Mouse (Mus musculus) limb, embryonic 12.5 days (tissue): ENCODE results near the gene Myo18b. TPM values are rescaled to one million over a fixed set of nuclear protein-coding genes. Genes with fewer than 3 reads are reported as not detected.

ENCODE experiments used
- ATAC-seq: fragments of 200-750 bp; cut with Nextera tagmentation; 2 replicates; pipeline ENCODE4 v1.8.0; 2017; ENCODE audit warnings: low read depth, moderate TSS enrichment; ENCODE audit not compliant: insufficient number of reproducible peaks, insufficient read depth, low FRiP score, low TSS enrichment
- H3K27ac ChIP-seq: fragments of 300-500 bp; sonication (generic); 2 replicates; pipeline ENCODE4 v1.5.1; 2016; ENCODE audit warnings: mild to moderate bottlenecking, moderate library complexity
- H3K27me3 ChIP-seq: fragments of 300-500 bp; sonication (generic); 2 replicates; pipeline ENCODE4 v1.6.1; 2016; ENCODE audit warnings: mild to moderate bottlenecking, moderate library complexity
- H3K36me3 ChIP-seq: fragments of 300-500 bp; sonication (generic); 2 replicates; pipeline ENCODE4 v1.6.1; 2016; ENCODE audit warnings: mild to moderate bottlenecking, moderate library complexity
- H3K4me1 ChIP-seq: fragments of 300-500 bp; sonication (generic); replicated peaks from 2 replicates; pipeline ENCODE4 v1.6.1; 2016
- H3K4me2 ChIP-seq: fragments of 300-500 bp; sonication (generic); 2 replicates; pipeline ENCODE4 v1.6.1; 2016; ENCODE audit warnings: mild to moderate bottlenecking, moderate library complexity
- H3K4me3 ChIP-seq: fragments of 300-500 bp; sonication (generic); replicated peaks from 2 replicates; pipeline ENCODE4 v1.5.1; 2016; ENCODE audit warnings: mild to moderate bottlenecking
- H3K9ac ChIP-seq: fragments of 300-500 bp; sonication (generic); replicated peaks from 2 replicates; pipeline ENCODE4 v1.6.1; 2016; ENCODE audit warnings: mild to moderate bottlenecking, moderate library complexity
- H3K9me3 ChIP-seq: fragments of 300-500 bp; sonication (generic); 2 replicates; pipeline ENCODE4 v1.6.1; 2016; ENCODE audit warnings: mild to moderate bottlenecking, moderate library complexity
- WGBS: fragments of 180-500 bp; shearing (Covaris S2); methylation state at CpG from one replicate; pipeline ENCODE4 v1.1.7; 2016; 5-methylcytosine and 5-hydroxymethylcytosine counted together
- polyA plus RNA-seq: library from polyadenylated mRNA; unstranded; fragments of >200 nt; fragmentation: Nextera tagmentation; extraction: Ambion mirVana; gene quantifications from 2 replicates; pipeline ENCODE4 v1.2.1, GENCODE M21; 2016

Gene Myo18b
- polyA plus RNA-seq, 1 experiment from 2014 or later, result 1.5 TPM

- Histone ChIP-seq H3K36me3 (no peaks in the 10 kb centered on the region), H3K4me1 (no peaks in the 10 kb centered on the region), H3K9me3 (no peaks in the 10 kb centered on the region), H3K4me2 (no peak overlapping the region), H3K9ac (no peak overlapping the region), H3K27me3 (no peaks in the 10 kb centered on the region), H3K4me3 (no peak overlapping the region), H3K27ac (no peak overlapping the region)
- no peak for ATAC-seq
- WGBS, result 80% methylated on average over 18 of the region's 18 CpGs
Observed at GRCm38 (mm10) chr5:112693286-112693849, 202.8 kb downstream of the Myo18b start.

- Histone ChIP-seq H3K27me3 (no peaks in the 10 kb centered on the region), H3K27ac (no peak overlapping the region)
- 57% methylated on average over 4 of the region's 4 CpGs for WGBS
Observed at GRCm38 (mm10) chr5:112687100-112687818, 208.9 kb downstream of the Myo18b start.

DNA sequence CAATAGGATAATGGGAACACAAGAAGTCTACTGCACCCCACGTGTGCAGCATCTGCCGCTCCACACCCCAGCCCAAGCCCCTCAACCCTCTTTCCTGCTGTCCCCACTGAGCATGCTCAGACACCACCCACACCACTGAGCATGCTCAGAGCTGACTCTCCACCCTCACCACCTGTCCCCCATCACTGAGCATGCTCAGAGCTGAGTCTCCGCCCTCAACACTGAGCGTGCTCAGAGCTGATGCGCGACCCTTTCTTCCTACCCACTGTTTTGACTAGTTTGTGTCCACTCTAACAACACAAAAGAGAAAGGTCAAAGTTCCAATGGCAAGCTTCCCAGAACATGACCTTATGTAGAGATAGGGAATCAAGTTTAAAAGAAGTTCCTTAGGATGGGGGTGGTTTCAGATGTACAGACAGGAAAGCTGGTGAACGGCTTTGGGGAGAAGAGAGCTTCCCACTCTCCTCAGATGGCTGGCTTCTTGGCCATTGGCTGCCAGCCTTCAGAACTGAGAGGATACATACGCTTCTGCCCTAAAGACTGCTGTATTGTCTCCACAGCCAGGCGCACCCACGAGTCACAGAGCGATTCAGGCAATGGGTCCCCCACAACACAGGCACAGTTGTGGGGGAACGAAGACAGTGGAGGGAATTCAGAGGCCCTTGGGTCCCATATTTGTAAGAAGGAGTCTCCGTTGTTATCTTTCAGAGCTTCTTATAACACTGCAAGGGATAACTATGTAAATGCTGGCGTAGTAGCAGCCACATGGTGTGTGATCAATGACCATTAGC lies 209.7 kb downstream of the Myo18b start:
- no peak for ATAC-seq
- H3K27ac ChIP-seq, result no peak overlapping the region
- H3K9ac ChIP-seq, result no peak overlapping the region
- no peaks in the 10 kb centered on the region for H3K27me3 ChIP-seq
- H3K36me3 ChIP-seq, result no peaks in the 10 kb centered on the region
- no peaks in the 10 kb centered on the region for H3K9me3 ChIP-seq
- H3K4me1 ChIP-seq, result no peaks in the 10 kb centered on the region
- H3K4me2 ChIP-seq, result no peak overlapping the region
- no peak overlapping the region for H3K4me3 ChIP-seq
- 74% methylated on average over 14 of the region's 14 CpGs for WGBS

More at GRCm38 (mm10) chr5:112687100-112687818, 208.9 kb downstream of the Myo18b start:
- Histone ChIP-seq H3K4me2 (no peak overlapping the region), H3K4me1 (no peaks in the 10 kb centered on the region), H3K9ac (no peak overlapping the region), H3K4me3 (no peak overlapping the region), H3K9me3 (no peaks in the 10 kb centered on the region), H3K36me3 (no peaks in the 10 kb centered on the region)
- ATAC-seq, result no peak

GRCm38 (mm10) chr5:112679251-112679650 lies 216.9 kb downstream of the Myo18b start:
- ATAC-seq, result no peak
- Histone ChIP-seq H3K9ac (no peak overlapping the region), H3K36me3 (no peaks in the 10 kb centered on the region), H3K9me3 (peaks cover 5% of the 10 kb centered on the region; the same call in 1 of the 2 replicates), H3K27me3 (0 out of 2 replicates have a peak, but pooled peaks cover 4% of the 10 kb centered on the region), H3K4me2 (no peak overlapping the region), H3K27ac (no peak overlapping the region), H3K4me1 (no peaks in the 10 kb centered on the region), H3K4me3 (no peak overlapping the region)
- WGBS, result 87% methylated on average over 2 of the region's 2 CpGs

- H3K27me3 ChIP-seq, result 0 out of 2 replicates have a peak, but pooled peaks cover 4% of the 10 kb centered on the region
- no peak overlapping the region for H3K9ac ChIP-seq
- H3K4me3 ChIP-seq, result no peak overlapping the region
- no peaks in the 10 kb centered on the region for H3K4me1 ChIP-seq
- WGBS, result 43% methylated on average over 4 of the region's 4 CpGs
- H3K27ac ChIP-seq, result no peak overlapping the region
- no peak for ATAC-seq
- no peaks in the 10 kb centered on the region for H3K36me3 ChIP-seq
- H3K9me3 ChIP-seq, result peaks cover 5% of the 10 kb centered on the region; the same call in 1 of the 2 replicates
- no peak overlapping the region for H3K4me2 ChIP-seq
Observed at GRCm38 (mm10) chr5:112678153-112678552, 218.0 kb downstream of the Myo18b start.

GRCm38 (mm10) chr5:112674806-112675205 lies 221.4 kb downstream of the Myo18b start:
- H3K9me3 ChIP-seq, result no peaks in the 10 kb centered on the region
- H3K4me3 ChIP-seq, result no peak overlapping the region
- 0 out of 2 replicates have a peak, but pooled peaks cover 4% of the 10 kb centered on the region for H3K27me3 ChIP-seq
- no peak overlapping the region for H3K9ac ChIP-seq
- no peaks in the 10 kb centered on the region for H3K4me1 ChIP-seq
- WGBS, result 85% methylated on average over 5 of the region's 5 CpGs
- no peaks in the 10 kb centered on the region for H3K36me3 ChIP-seq
- H3K27ac ChIP-seq, result no peak overlapping the region
- H3K4me2 ChIP-seq, result no peak overlapping the region
- ATAC-seq, result no peak

- no peak overlapping the region for H3K4me2 ChIP-seq
- no peaks in the 10 kb centered on the region for H3K9me3 ChIP-seq
- H3K9ac ChIP-seq, result no peak overlapping the region
- H3K27me3 ChIP-seq, result 0 out of 2 replicates have a peak, but pooled peaks cover 4% of the 10 kb centered on the region
- no peaks in the 10 kb centered on the region for H3K36me3 ChIP-seq
- no peaks in the 10 kb centered on the region for H3K4me1 ChIP-seq
- WGBS, result 64% methylated on average over 7 of the region's 7 CpGs
- no peak overlapping the region for H3K27ac ChIP-seq
- H3K4me3 ChIP-seq, result no peak overlapping the region
- ATAC-seq, result no peak
Observed at GRCm38 (mm10) chr5:112672457-112672856, 223.7 kb downstream of the Myo18b start.

- no peaks in the 10 kb centered on the region for H3K9me3 ChIP-seq
- H3K4me2 ChIP-seq, result no peak overlapping the region
- H3K27ac ChIP-seq, result no peak overlapping the region
- ATAC-seq, result no peak
- H3K4me3 ChIP-seq, result no peak overlapping the region
- 40% methylated on average over 2 of the region's 2 CpGs for WGBS
- H3K36me3 ChIP-seq, result no peaks in the 10 kb centered on the region
- H3K9ac ChIP-seq, result no peak overlapping the region
- H3K27me3 ChIP-seq, result 0 out of 2 replicates have a peak, but pooled peaks cover 4% of the 10 kb centered on the region
- H3K4me1 ChIP-seq, result no peaks in the 10 kb centered on the region
Observed at GRCm38 (mm10) chr5:112671961-112672360, 224.2 kb downstream of the Myo18b start.

DNA sequence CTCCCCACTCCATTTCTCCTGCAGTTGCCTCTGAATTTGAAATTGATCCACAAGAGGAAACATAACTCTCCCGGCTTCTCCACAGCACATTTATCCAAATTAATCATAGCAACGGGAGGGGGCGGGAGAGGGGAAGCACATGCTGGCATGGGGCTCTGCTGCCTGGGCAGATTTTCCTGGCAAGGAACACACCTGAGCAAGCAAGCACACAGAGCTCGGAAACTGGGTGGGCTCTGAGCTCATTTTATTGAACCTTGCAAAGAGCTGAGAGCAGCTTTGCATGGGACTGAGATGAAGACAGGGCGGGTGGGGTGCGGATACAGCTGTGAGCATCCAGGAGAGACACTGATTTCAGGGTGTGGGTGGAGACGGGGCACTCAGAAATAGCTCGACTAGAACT lies 229.0 kb downstream of the Myo18b start:
- H3K4me3 ChIP-seq, result no peak overlapping the region
- no peak overlapping the region for H3K27ac ChIP-seq
- no peaks in the 10 kb centered on the region for H3K27me3 ChIP-seq
- ATAC-seq, result no peak
- H3K9me3 ChIP-seq, result no peaks in the 10 kb centered on the region
- H3K9ac ChIP-seq, result no peak overlapping the region
- H3K36me3 ChIP-seq, result no peaks in the 10 kb centered on the region
- peaks cover 8% of the 10 kb centered on the region; the same call in 1 of the 2 replicates for H3K4me1 ChIP-seq
- no peak overlapping the region for H3K4me2 ChIP-seq
- WGBS, result 65% methylated on average over 8 of the region's 8 CpGs

DNA sequence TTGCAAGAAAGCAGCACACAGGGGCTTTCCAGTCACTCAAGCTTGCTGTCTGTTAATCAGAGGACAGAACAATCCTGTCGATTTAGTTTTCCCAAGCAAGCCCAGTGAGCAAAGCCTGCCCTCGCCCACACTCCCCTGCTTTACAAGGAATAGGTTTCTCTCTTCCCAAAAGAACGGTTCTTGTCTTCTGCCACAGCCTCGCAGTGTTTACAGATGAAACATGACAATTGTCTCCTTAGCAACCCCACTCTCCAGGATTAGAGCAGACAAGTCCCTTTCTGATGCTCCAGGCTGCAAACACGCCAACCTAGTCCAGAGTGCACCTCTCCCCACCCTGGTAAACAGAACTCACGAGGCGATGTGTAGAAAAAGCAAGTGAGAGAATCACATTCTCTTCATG lies 230.5 kb downstream of the Myo18b start:
- Histone ChIP-seq H3K4me1 (peaks cover 13% of the 10 kb centered on the region), H3K9ac (no peak overlapping the region), H3K27me3 (no peaks in the 10 kb centered on the region), H3K4me3 (no peak overlapping the region), H3K4me2 (no peak overlapping the region), H3K27ac (no peak overlapping the region), H3K9me3 (no peaks in the 10 kb centered on the region; the same call in 1 of the 2 replicates), H3K36me3 (no peaks in the 10 kb centered on the region)
- ATAC-seq, result no peak
- 65% methylated on average over 7 of the region's 7 CpGs for WGBS

DNA sequence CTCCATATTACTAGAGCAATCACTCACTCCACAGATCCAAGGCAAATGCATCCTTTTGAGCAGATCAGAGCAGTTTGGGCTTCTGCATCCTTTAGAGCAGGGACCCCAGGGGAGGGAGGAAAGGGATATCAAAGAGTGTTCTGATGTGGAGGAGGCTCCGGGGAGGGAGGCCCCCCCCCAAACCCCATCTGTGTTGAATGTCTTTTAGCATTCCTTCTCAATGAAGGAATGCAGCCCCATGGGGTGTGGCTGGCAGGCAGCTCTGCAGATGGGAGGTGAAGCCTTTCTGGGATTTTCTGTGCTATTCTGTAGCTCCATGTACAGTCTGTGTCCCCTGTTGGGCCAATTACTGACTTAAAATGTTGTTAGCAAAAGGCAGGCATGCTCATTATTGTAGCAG lies 232.5 kb downstream of the Myo18b start:
- Histone ChIP-seq H3K4me2 (no peak overlapping the region), H3K27ac (0 out of 2 replicates have a peak overlapping the region, but pooled peaks have one; percentile 53), H3K36me3 (no peaks in the 10 kb centered on the region), H3K4me1 (peaks cover 15% of the 10 kb centered on the region), H3K4me3 (no peak overlapping the region), H3K27me3 (peaks cover 5% of the 10 kb centered on the region), H3K9me3 (no peaks in the 10 kb centered on the region; the same call in 1 of the 2 replicates), H3K9ac (no peak overlapping the region)
- no peak for ATAC-seq
- WGBS, result 0% methylated on average over 1 of the region's 1 CpGs
